Mouse (Mus musculus) lung, embryonic 16.5 days (tissue): Measurements from ENCODE around the gene Ppp2r5d. TPM values are rescaled to one million over a fixed set of nuclear protein-coding genes. Genes with fewer than 3 reads are reported as not detected.

ENCODE experiments used
- ATAC-seq: fragments of 200-750 bp; cut with Nextera tagmentation; 2 replicates; pipeline ENCODE4 v1.8.0; 2017; ENCODE audit warnings: low read depth, mild to moderate bottlenecking, moderate library complexity
- H3K27ac ChIP-seq: fragments of 300-500 bp; sonication (generic); 2 replicates; pipeline ENCODE4 v1.5.1; 2014; ENCODE audit warnings: mild to moderate bottlenecking, control low read depth, low read length
- H3K27me3 ChIP-seq: fragments of 300-500 bp; sonication (generic); 2 replicates; pipeline ENCODE4 v1.6.1; 2014; ENCODE audit warnings: low read depth, low read length, mixed read lengths; ENCODE audit not compliant: control insufficient read depth, insufficient read depth
- H3K36me3 ChIP-seq: fragments of 300-500 bp; sonication (generic); 2 replicates; pipeline ENCODE4 v1.6.1; 2014; ENCODE audit warnings: low read length; ENCODE audit not compliant: control insufficient read depth, insufficient read depth
- H3K4me1 ChIP-seq: fragments of 300-500 bp; sonication (generic); replicated peaks from 2 replicates; pipeline ENCODE4 v1.6.1; 2014; ENCODE audit warnings: low read length, mixed read lengths; ENCODE audit not compliant: control insufficient read depth, insufficient read depth
- H3K4me2 ChIP-seq: fragments of 300-500 bp; sonication (generic); 2 replicates; pipeline ENCODE4 v1.6.1; 2014; ENCODE audit warnings: low read depth, low read length, control low read depth
- H3K4me3 ChIP-seq: fragments of 300-500 bp; sonication (generic); 2 replicates; pipeline ENCODE4 v1.5.1; 2014; ENCODE audit warnings: mild to moderate bottlenecking, low read length, control low read depth
- H3K9ac ChIP-seq: fragments of 300-500 bp; sonication (generic); 2 replicates; pipeline ENCODE4 v1.6.1; 2014; ENCODE audit warnings: low read length, control low read depth
- H3K9me3 ChIP-seq: fragments of 300-500 bp; sonication (generic); 2 replicates; pipeline ENCODE4 v1.6.1; 2016; ENCODE audit warnings: low read length; ENCODE audit not compliant: control insufficient read depth
- WGBS: fragments of 180-500 bp; shearing (Covaris S2); extraction: QIAGEN DNeasy Blood & Tissue Kit; methylation state at CpG from one replicate; pipeline ENCODE4 v1.1.7; 2014; 5-methylcytosine and 5-hydroxymethylcytosine counted together
- polyA plus RNA-seq: library from polyadenylated mRNA; unstranded; fragments of >200 nt; fragmentation: Nextera tagmentation; extraction: Ambion mirVana; gene quantifications from 2 replicates; pipeline ENCODE4 v1.2.1, GENCODE M21; 2015

Gene Ppp2r5d
- polyA plus RNA-seq, 1 experiment from 2014 or later: 94.7 TPM

GRCm38 (mm10) chr17:46679843-46680759 lies 24.8 kb downstream of the Ppp2r5d start:
- Histone ChIP-seq H3K4me3 (peak overlapping the region; percentile 71), H3K4me2 (peak overlapping the region; percentile 88), H3K4me1 (peaks cover 21% of the 10 kb centered on the region), H3K27ac (peak overlapping the region; percentile 88), H3K36me3 (peaks cover 39% of the 10 kb centered on the region), H3K9me3 (no peaks in the 10 kb centered on the region), H3K9ac (peak overlapping the region; percentile 74), H3K27me3 (no peaks in the 10 kb centered on the region)
- WGBS: under 1% methylated on average over 34 of the region's 34 CpGs
- ATAC-seq: no peak; the same call in 1 of the 2 replicates

- Histone ChIP-seq H3K4me3 (no peak overlapping the region), H3K36me3 (peaks cover 29% of the 10 kb centered on the region)
- WGBS: 27% methylated on average over 9 of the region's 9 CpGs
Observed at GRCm38 (mm10) chr17:46678911-46679310, 26.0 kb downstream of the Ppp2r5d start.

GRCm38 (mm10) chr17:46678416-46678815 lies 26.5 kb downstream of the Ppp2r5d start, which contains the start of gene Mea1:
Mea1 (plus strand) TSS chr17:46678793.
- Histone ChIP-seq H3K27ac (no peak within 1 kb of the TSS), H3K9me3 (no peaks in the 10 kb centered on the region), H3K4me2 (peak within 1 kb of the TSS; percentile 88), H3K36me3 (peaks cover 24% of the 10 kb centered on the region), H3K9ac (peak within 1 kb of the TSS; percentile 74), H3K27me3 (no peaks in the 10 kb centered on the region), H3K4me1 (peaks cover 29% of the 10 kb centered on the region), H3K4me3 (peak within 1 kb of the TSS; percentile 71)
- WGBS: 81% methylated on average over 8 of the region's 9 CpGs
- ATAC-seq: no peak

More at GRCm38 (mm10) chr17:46678911-46679310, 26.0 kb downstream of the Ppp2r5d start:
- peak overlapping the region; percentile 74 for H3K9ac ChIP-seq
- H3K9me3 ChIP-seq: no peaks in the 10 kb centered on the region
- H3K27ac ChIP-seq: no peak overlapping the region
- no peak for ATAC-seq
- H3K4me2 ChIP-seq: peak overlapping the region; percentile 88
- peaks cover 27% of the 10 kb centered on the region for H3K4me1 ChIP-seq
- no peaks in the 10 kb centered on the region for H3K27me3 ChIP-seq

GRCm38 (mm10) chr17:46674530-46675283 lies 30.2 kb downstream of the Ppp2r5d start:
- whole genome bisulfite sequencing: 20% methylated on average over 15 of the region's 15 CpGs
- Histone ChIP-seq H3K27ac (peak overlapping the region; percentile 86), H3K4me2 (peak overlapping the region; percentile 86), H3K9ac (peak overlapping the region; percentile 60), H3K4me3 (peak overlapping the region; percentile 81), H3K9me3 (no peaks in the 10 kb centered on the region), H3K27me3 (no peaks in the 10 kb centered on the region), H3K4me1 (peaks cover 24% of the 10 kb centered on the region), H3K36me3 (peaks cover 23% of the 10 kb centered on the region)
- ATAC-seq: no peak; the same call in 1 of the 2 replicates

- H3K9ac ChIP-seq: peak within 1 kb of the TSS; percentile 76
- peak within 1 kb of the TSS; percentile 86 for H3K4me2 ChIP-seq
- peaks cover 29% of the 10 kb centered on the region for H3K36me3 ChIP-seq
- H3K9me3 ChIP-seq: no peaks in the 10 kb centered on the region
- WGBS: under 1% methylated on average over 43 of the region's 43 CpGs
- peak within 1 kb of the TSS; percentile 81 for H3K4me3 ChIP-seq
- H3K27ac ChIP-seq: peak within 1 kb of the TSS; percentile 86
- ATAC-seq: peak; percentile 95
- peaks cover 17% of the 10 kb centered on the region for H3K4me1 ChIP-seq
- H3K27me3 ChIP-seq: no peaks in the 10 kb centered on the region
Observed at GRCm38 (mm10) chr17:46673850-46674529, 30.9 kb downstream of the Ppp2r5d start, which contains the start of gene Rrp36. Rrp36 (minus strand) TSS chr17:46674352.

GRCm38 (mm10) chr17:46669911-46670310 lies 35.0 kb downstream of the Ppp2r5d start:
- Histone ChIP-seq H3K27me3 (no peaks in the 10 kb centered on the region), H3K4me2 (no peak overlapping the region), H3K9ac (no peak overlapping the region), H3K4me1 (peaks cover 10% of the 10 kb centered on the region), H3K9me3 (no peaks in the 10 kb centered on the region), H3K4me3 (no peak overlapping the region), H3K27ac (no peak overlapping the region), H3K36me3 (peaks cover 22% of the 10 kb centered on the region)
- no peak for ATAC-seq
- 94% methylated on average over 10 of the region's 10 CpGs for WGBS

GRCm38 (mm10) chr17:46667712-46668111 lies 37.2 kb downstream of the Ppp2r5d start:
- no peak overlapping the region for H3K9ac ChIP-seq
- H3K4me1 ChIP-seq: no peaks in the 10 kb centered on the region
- no peak for ATAC-seq
- H3K9me3 ChIP-seq: no peaks in the 10 kb centered on the region
- no peak overlapping the region for H3K4me2 ChIP-seq
- no peak overlapping the region for H3K4me3 ChIP-seq
- WGBS: 88% methylated on average over 16 of the region's 16 CpGs
- no peaks in the 10 kb centered on the region for H3K27me3 ChIP-seq
- H3K27ac ChIP-seq: no peak overlapping the region
- H3K36me3 ChIP-seq: peaks cover 38% of the 10 kb centered on the region

GRCm38 (mm10) chr17:46662730-46663129 lies 42.2 kb downstream of the Ppp2r5d start:
- Histone ChIP-seq H3K4me1 (no peaks in the 10 kb centered on the region), H3K9ac (no peak overlapping the region), H3K27me3 (no peaks in the 10 kb centered on the region), H3K4me3 (no peak overlapping the region), H3K4me2 (no peak overlapping the region), H3K36me3 (peaks cover 62% of the 10 kb centered on the region), H3K9me3 (no peaks in the 10 kb centered on the region), H3K27ac (no peak overlapping the region)
- 76% methylated on average over 5 of the region's 5 CpGs for WGBS
- no peak for ATAC-seq
